In genomic region chrX:85496943-85497342, GRCm38 (mm10) we compare ENCODE assay signal across 11 mouse cellular contexts.
A peak's percentile ranks its signal among the peaks of the same experiment; 100 is the strongest.
DNase-seq lines count a peak whose midpoint lies in the region; ATAC-seq and TF ChIP-seq lines count a peak whose summit lies in the region.
"Had no signal": no experiment of that assay in that cellular context is flagged by ENCODE, and none has a peak within 500 bp of the region (broad histone marks: within the 10 kb centered on the region; RNA-seq: fewer than 3 reads in every experiment).

No protein-coding gene starts in this region.

- no peak overlapping the region for H3K9ac ChIP-seq in hindbrain, postnatal 0 days (replicated peaks; ENCODE audit: low read length)
- H3K9ac ChIP-seq in hindbrain, embryonic 13.5 days, result no peak overlapping the region
- no peak overlapping the region for H3K9ac ChIP-seq in midbrain, postnatal 0 days (replicated peaks; ENCODE audit: low read length, poor library complexity, severe bottlenecking)
- H3K9ac ChIP-seq in midbrain, embryonic 11.5 days (ENCODE audit: low read length), result no peak overlapping the region
- H3K9ac ChIP-seq in forebrain, postnatal 0 days, result no peak overlapping the region
- H3K9ac ChIP-seq: lung, embryonic 15.5 days had no signal

- no peak for ATAC-seq in hindbrain, postnatal 0 days
- no peak for ATAC-seq in hindbrain, embryonic 13.5 days (ENCODE audit: low FRiP score)
- ATAC-seq in midbrain, postnatal 0 days (ENCODE audit: low FRiP score), result no peak
- no peak for ATAC-seq in midbrain, embryonic 11.5 days (ENCODE audit: low FRiP score)
- ATAC-seq in forebrain, postnatal 0 days, result no peak

- H3K4me2 ChIP-seq in hindbrain, postnatal 0 days (ENCODE audit: low read depth, low read length), result no peak overlapping the region
- H3K4me2 ChIP-seq in hindbrain, embryonic 13.5 days, result no peak overlapping the region
- H3K4me2 ChIP-seq in midbrain, postnatal 0 days (ENCODE audit: low read depth, low read length, poor library complexity, severe bottlenecking), result no peak overlapping the region
- H3K4me2 ChIP-seq in midbrain, embryonic 11.5 days, result no peak overlapping the region
- no peak overlapping the region for H3K4me2 ChIP-seq in forebrain, postnatal 0 days (ENCODE audit: low read depth)
- H3K4me2 ChIP-seq: lung, embryonic 15.5 days had no signal

- peak; percentile 16; the same call in 1 of the 2 replicates for TF ChIP-seq CTCF in hindbrain, postnatal 0 days (IDR thresholded peaks at IDR 0.05; ENCODE audit: low read depth)
- peak; percentile 21; the same call in 1 of the 2 replicates for TF ChIP-seq CTCF in midbrain, postnatal 0 days (IDR thresholded peaks at IDR 0.05)
- peak; percentile 13; the same call in 1 of the 2 replicates for TF ChIP-seq CTCF in cortical plate, adult 2 months (IDR thresholded peaks at IDR 0.05; ENCODE audit: extremely low read depth, insufficient read depth, low read length)
- no peak for TF ChIP-seq CTCF in forebrain, postnatal 0 days (IDR thresholded peaks at IDR 0.05; ENCODE audit: low read depth)

- TF ChIP-seq POLR2A in cortical plate, adult 2 months (IDR thresholded peaks at IDR 0.05; ENCODE audit: extremely low read depth, insufficient read depth, low read length), result no peak

- no peaks in the 10 kb centered on the region for H3K9me3 ChIP-seq in hindbrain, postnatal 0 days (ENCODE audit: low read length)
- no peaks in the 10 kb centered on the region for H3K9me3 ChIP-seq in hindbrain, embryonic 13.5 days
- H3K9me3 ChIP-seq in midbrain, postnatal 0 days (ENCODE audit: low read length), result no peaks in the 10 kb centered on the region
- H3K9me3 ChIP-seq in midbrain, embryonic 11.5 days (ENCODE audit: control insufficient read depth, low read length), result no peaks in the 10 kb centered on the region
- no peaks in the 10 kb centered on the region for H3K9me3 ChIP-seq in forebrain, postnatal 0 days (ENCODE audit: low read length)
- H3K9me3 ChIP-seq: lung, embryonic 15.5 days had no signal

- DNase-seq in hindbrain, postnatal 0 days (ENCODE audit: low spot score), result no peak
- DNase-seq in midbrain, postnatal 0 days (ENCODE audit: low spot score), result no peak
- no peak for DNase-seq in midbrain, embryonic 11.5 days (ENCODE audit: low spot score, missing footprints)
- peak; percentile 39 for DNase-seq in testis, postnatal 10 days (ENCODE audit: low spot score)
- DNase-seq in forebrain, postnatal 0 days, result no peak
- DNase-seq: cerebellum, adult 11-12 months; heart, postnatal 36 days; left cerebral cortex, postnatal 4 days had no signal

- WGBS in hindbrain, postnatal 0 days, result 85% methylated on average over 1 of the region's 1 CpGs
- 85% methylated on average over 1 of the region's 1 CpGs for WGBS in hindbrain, embryonic 13.5 days
- WGBS in midbrain, postnatal 0 days, result 81% methylated on average over 1 of the region's 1 CpGs
- 78% methylated on average over 1 of the region's 1 CpGs for WGBS in midbrain, embryonic 11.5 days
- WGBS in forebrain, postnatal 0 days, result 69% methylated on average over 1 of the region's 1 CpGs

- H3K27me3 ChIP-seq in hindbrain, postnatal 0 days (ENCODE audit: insufficient read depth, low read length), result no peaks in the 10 kb centered on the region
- no peaks in the 10 kb centered on the region for H3K27me3 ChIP-seq in hindbrain, embryonic 13.5 days
- H3K27me3 ChIP-seq in midbrain, postnatal 0 days (ENCODE audit: insufficient read depth, low read length), result no peaks in the 10 kb centered on the region
- H3K27me3 ChIP-seq in midbrain, embryonic 11.5 days (ENCODE audit: control insufficient read depth, insufficient read depth, low read length), result no peaks in the 10 kb centered on the region
- H3K27me3 ChIP-seq in forebrain, postnatal 0 days (ENCODE audit: insufficient read depth, low read length), result no peaks in the 10 kb centered on the region
- H3K27me3 ChIP-seq: lung, embryonic 15.5 days had no signal

- H3K4me1 ChIP-seq in hindbrain, postnatal 0 days (ENCODE audit: insufficient read depth, low read length), result no peaks in the 10 kb centered on the region
- H3K4me1 ChIP-seq in hindbrain, embryonic 13.5 days (replicated peaks), result no peaks in the 10 kb centered on the region
- H3K4me1 ChIP-seq in midbrain, postnatal 0 days (ENCODE audit: insufficient read depth, low read length), result no peaks in the 10 kb centered on the region
- H3K4me1 ChIP-seq in midbrain, embryonic 11.5 days (ENCODE audit: control insufficient read depth, insufficient read depth, low read length), result no peaks in the 10 kb centered on the region
- H3K4me1 ChIP-seq in cortical plate, adult 2 months (ENCODE audit: control insufficient read depth, insufficient read depth, low read length), result no peaks in the 10 kb centered on the region
- H3K4me1 ChIP-seq in forebrain, postnatal 0 days (ENCODE audit: insufficient read depth), result no peaks in the 10 kb centered on the region
- H3K4me1 ChIP-seq: lung, embryonic 15.5 days had no signal

- no peaks in the 10 kb centered on the region for H3K36me3 ChIP-seq in hindbrain, postnatal 0 days (ENCODE audit: insufficient read depth, low read length)
- H3K36me3 ChIP-seq in hindbrain, embryonic 13.5 days, result no peaks in the 10 kb centered on the region
- no peaks in the 10 kb centered on the region for H3K36me3 ChIP-seq in midbrain, postnatal 0 days (ENCODE audit: insufficient read depth, low read length)
- no peaks in the 10 kb centered on the region for H3K36me3 ChIP-seq in midbrain, embryonic 11.5 days (ENCODE audit: control insufficient read depth, insufficient read depth, low read length)
- no peaks in the 10 kb centered on the region for H3K36me3 ChIP-seq in forebrain, postnatal 0 days (ENCODE audit: insufficient read depth)
- H3K36me3 ChIP-seq: lung, embryonic 15.5 days had no signal

- H3K27ac ChIP-seq in hindbrain, postnatal 0 days, result no peak overlapping the region
- no peak overlapping the region for H3K27ac ChIP-seq in hindbrain, embryonic 13.5 days
- no peak overlapping the region for H3K27ac ChIP-seq in midbrain, postnatal 0 days (ENCODE audit: low read depth, low read length)
- no peak overlapping the region for H3K27ac ChIP-seq in midbrain, embryonic 11.5 days (ENCODE audit: low read depth, low read length)
- H3K27ac ChIP-seq in cortical plate, adult 2 months (ENCODE audit: insufficient read depth, low read length), result no peak overlapping the region
- H3K27ac ChIP-seq in forebrain, postnatal 0 days (ENCODE audit: low read depth, low read length), result no peak overlapping the region
- H3K27ac ChIP-seq: lung, embryonic 15.5 days had no signal

- no peak overlapping the region for H3K4me3 ChIP-seq in hindbrain, postnatal 0 days (ENCODE audit: low read length)
- no peak overlapping the region for H3K4me3 ChIP-seq in hindbrain, embryonic 13.5 days
- H3K4me3 ChIP-seq in midbrain, postnatal 0 days (ENCODE audit: low read depth, low read length), result no peak overlapping the region
- H3K4me3 ChIP-seq in midbrain, embryonic 11.5 days (ENCODE audit: low read depth, low read length), result no peak overlapping the region
- no peak overlapping the region for H3K4me3 ChIP-seq in cortical plate, adult 2 months (ENCODE audit: insufficient read depth, low read length)
- H3K4me3 ChIP-seq in forebrain, postnatal 0 days (ENCODE audit: low read depth, low read length), result no peak overlapping the region
- H3K4me3 ChIP-seq: lung, embryonic 15.5 days had no signal
